Mouse (Mus musculus) intestine, embryonic 15.5 days (tissue): ENCODE measurements around the gene Map4k5. TPM values are rescaled to one million over a fixed set of nuclear protein-coding genes. Genes with fewer than 3 reads are reported as not detected.

ENCODE experiments used
- ATAC-seq: fragments of 200-750 bp; cut with Nextera tagmentation; 2 replicates; pipeline ENCODE4 v1.8.0; 2017; ENCODE audit warnings: moderate TSS enrichment, moderate library complexity
- H3K27ac ChIP-seq: fragments of 300-500 bp; sonication (generic); 2 replicates; pipeline ENCODE4 v1.5.1; 2015; ENCODE audit warnings: mild to moderate bottlenecking, inconsistent platforms
- H3K27me3 ChIP-seq: fragments of 300-500 bp; sonication (generic); replicated peaks from 2 replicates; pipeline ENCODE4 v1.6.1; 2015; ENCODE audit warnings: inconsistent platforms
- H3K36me3 ChIP-seq: fragments of 300-500 bp; sonication (generic); 2 replicates; pipeline ENCODE4 v1.6.1; 2015; ENCODE audit warnings: inconsistent platforms
- H3K4me1 ChIP-seq: fragments of 300-500 bp; sonication (generic); replicated peaks from 2 replicates; pipeline ENCODE4 v1.6.1; 2015; ENCODE audit warnings: inconsistent platforms
- H3K4me2 ChIP-seq: fragments of 300-500 bp; sonication (generic); replicated peaks from 2 replicates; pipeline ENCODE4 v1.6.1; 2015; ENCODE audit warnings: mild to moderate bottlenecking, inconsistent platforms
- H3K4me3 ChIP-seq: fragments of 300-500 bp; sonication (generic); replicated peaks from 2 replicates; pipeline ENCODE4 v1.5.1; 2015; ENCODE audit warnings: inconsistent platforms
- H3K9ac ChIP-seq: fragments of 300-500 bp; sonication (generic); 2 replicates; pipeline ENCODE4 v1.6.1; 2015; ENCODE audit warnings: inconsistent platforms
- H3K9me3 ChIP-seq: fragments of 300-500 bp; sonication (generic); 2 replicates; pipeline ENCODE4 v1.6.1; 2016; ENCODE audit warnings: inconsistent platforms
- WGBS: fragments of 180-500 bp; shearing (Covaris S2); methylation state at CpG from one replicate; pipeline ENCODE4 v1.1.7; 2015; 5-methylcytosine and 5-hydroxymethylcytosine counted together
- polyA plus RNA-seq: library from polyadenylated mRNA; unstranded; fragments of >200 nt; fragmentation: Nextera tagmentation; extraction: Ambion mirVana; gene quantifications from 2 replicates; pipeline ENCODE4 v1.2.1, GENCODE M21; 2015

The Map4k5 gene
- polyA plus RNA-seq, 1 experiment from 2014 or later, result 25.4 TPM

- no peak overlapping the region for H3K27ac ChIP-seq
- H3K9me3 ChIP-seq, result no peaks in the 10 kb centered on the region
- no peak overlapping the region for H3K9ac ChIP-seq
- H3K36me3 ChIP-seq, result no peaks in the 10 kb centered on the region
- no peak for ATAC-seq
- WGBS, result 76% methylated on average over 2 of the region's 2 CpGs
- no peak overlapping the region for H3K4me2 ChIP-seq
- H3K27me3 ChIP-seq, result no peaks in the 10 kb centered on the region
- H3K4me3 ChIP-seq, result no peak overlapping the region
- peaks cover 2% of the 10 kb centered on the region; the same call in 1 of the 2 replicates for H3K4me1 ChIP-seq
Observed at GRCm38 (mm10) chr12:69768841-69769240, 124.2 kb downstream of the Map4k5 start.

- Histone ChIP-seq H3K4me3 (no peak overlapping the region), H3K4me1 (peaks cover 2% of the 10 kb centered on the region; the same call in 1 of the 2 replicates), H3K27ac (no peak overlapping the region), H3K9me3 (no peaks in the 10 kb centered on the region), H3K27me3 (no peaks in the 10 kb centered on the region), H3K4me2 (no peak overlapping the region), H3K9ac (no peak overlapping the region), H3K36me3 (no peaks in the 10 kb centered on the region)
- peak; percentile 45; the same call in 1 of the 2 replicates for ATAC-seq
- 65% methylated on average over 9 of the region's 9 CpGs for WGBS
Observed at GRCm38 (mm10) chr12:69767476-69768258, 125.3 kb downstream of the Map4k5 start.

GRCm38 (mm10) chr12:69766185-69766904 is 126.7 kb downstream of the Map4k5 start:
- Histone ChIP-seq H3K27me3 (no peaks in the 10 kb centered on the region), H3K4me2 (no peak overlapping the region), H3K36me3 (no peaks in the 10 kb centered on the region), H3K4me3 (no peak overlapping the region), H3K9me3 (no peaks in the 10 kb centered on the region), H3K4me1 (peaks cover 2% of the 10 kb centered on the region; the same call in 1 of the 2 replicates), H3K9ac (no peak overlapping the region), H3K27ac (no peak overlapping the region)
- WGBS, result 71% methylated on average over 10 of the region's 10 CpGs
- 0 out of 2 replicates have a peak, but pooled peaks have one; percentile 15 for ATAC-seq

GRCm38 (mm10) chr12:69765543-69765942 is 127.5 kb downstream of the Map4k5 start:
- Histone ChIP-seq H3K36me3 (no peaks in the 10 kb centered on the region), H3K4me3 (no peak overlapping the region), H3K9ac (no peak overlapping the region), H3K9me3 (no peaks in the 10 kb centered on the region), H3K27me3 (no peaks in the 10 kb centered on the region), H3K4me2 (no peak overlapping the region), H3K4me1 (peaks cover 2% of the 10 kb centered on the region; the same call in 1 of the 2 replicates), H3K27ac (no peak overlapping the region)
- ATAC-seq, result 0 out of 2 replicates have a peak, but pooled peaks have one; percentile 5
- WGBS, result 60% methylated on average over 9 of the region's 9 CpGs

GRCm38 (mm10) chr12:69761603-69762002 is 131.4 kb downstream of the Map4k5 start:
- H3K27ac ChIP-seq, result no peak overlapping the region
- no peaks in the 10 kb centered on the region for H3K27me3 ChIP-seq

GRCm38 (mm10) chr12:69760743-69761406 is 132.1 kb downstream of the Map4k5 start:
- Histone ChIP-seq H3K36me3 (no peaks in the 10 kb centered on the region), H3K4me3 (no peak overlapping the region), H3K4me1 (peaks cover 5% of the 10 kb centered on the region; the same call in 1 of the 2 replicates), H3K4me2 (no peak overlapping the region), H3K27ac (no peak overlapping the region), H3K9ac (no peak overlapping the region), H3K27me3 (no peaks in the 10 kb centered on the region), H3K9me3 (no peaks in the 10 kb centered on the region)
- WGBS, result 81% methylated on average over 20 of the region's 20 CpGs
- ATAC-seq, result no peak

More at GRCm38 (mm10) chr12:69761603-69762002, 131.4 kb downstream of the Map4k5 start:
- WGBS, result 77% methylated on average over 2 of the region's 2 CpGs
- Histone ChIP-seq H3K4me1 (peaks cover 4% of the 10 kb centered on the region; the same call in 1 of the 2 replicates), H3K4me3 (no peak overlapping the region), H3K36me3 (no peaks in the 10 kb centered on the region), H3K9me3 (no peaks in the 10 kb centered on the region), H3K4me2 (no peak overlapping the region), H3K9ac (no peak overlapping the region)
- no peak for ATAC-seq

- Histone ChIP-seq H3K4me3 (no peak overlapping the region), H3K27me3 (no peaks in the 10 kb centered on the region), H3K36me3 (no peaks in the 10 kb centered on the region), H3K4me2 (no peak overlapping the region), H3K9ac (no peak overlapping the region), H3K4me1 (peaks cover 5% of the 10 kb centered on the region; the same call in 1 of the 2 replicates), H3K9me3 (no peaks in the 10 kb centered on the region), H3K27ac (no peak overlapping the region)
- WGBS, result 35% methylated on average over 6 of the region's 6 CpGs
- ATAC-seq, result no peak
Observed at GRCm38 (mm10) chr12:69760014-69760413, 133.0 kb downstream of the Map4k5 start.

- 36% methylated on average over 7 of the region's 7 CpGs for WGBS
- peaks cover 5% of the 10 kb centered on the region; the same call in 1 of the 2 replicates for H3K4me1 ChIP-seq
- no peaks in the 10 kb centered on the region for H3K27me3 ChIP-seq
- ATAC-seq, result peak; percentile 20; the same call in 1 of the 2 replicates
- H3K9me3 ChIP-seq, result no peaks in the 10 kb centered on the region
- 0 out of 2 replicates have a peak overlapping the region, but pooled peaks have one; percentile 46 for H3K27ac ChIP-seq
- H3K9ac ChIP-seq, result no peak overlapping the region
- H3K4me2 ChIP-seq, result peak overlapping the region; percentile 60; the same call in 1 of the 2 replicates
- H3K4me3 ChIP-seq, result no peak overlapping the region
- H3K36me3 ChIP-seq, result no peaks in the 10 kb centered on the region
Observed at GRCm38 (mm10) chr12:69759267-69759885, 133.6 kb downstream of the Map4k5 start.

- ATAC-seq, result peak; percentile 63
- H3K4me3 ChIP-seq, result peak overlapping the region; percentile 20
- no peak overlapping the region for H3K9ac ChIP-seq
- H3K36me3 ChIP-seq, result no peaks in the 10 kb centered on the region
- peak overlapping the region; percentile 80 for H3K27ac ChIP-seq
- no peaks in the 10 kb centered on the region for H3K27me3 ChIP-seq
- H3K4me2 ChIP-seq, result peak overlapping the region; percentile 60
- WGBS, result 5% methylated on average over 22 of the region's 22 CpGs
- no peaks in the 10 kb centered on the region for H3K9me3 ChIP-seq
- H3K4me1 ChIP-seq, result peaks cover 5% of the 10 kb centered on the region; the same call in 1 of the 2 replicates
Observed at GRCm38 (mm10) chr12:69758221-69759185, 134.5 kb downstream of the Map4k5 start.

- no peaks in the 10 kb centered on the region for H3K36me3 ChIP-seq
- H3K4me2 ChIP-seq, result peak overlapping the region; percentile 60
- H3K27ac ChIP-seq, result peak overlapping the region; percentile 29
- H3K4me3 ChIP-seq, result 0 out of 2 replicates have a peak overlapping the region, but pooled peaks have one; percentile 10
- H3K4me1 ChIP-seq, result peaks cover 5% of the 10 kb centered on the region; the same call in 1 of the 2 replicates
- H3K27me3 ChIP-seq, result no peaks in the 10 kb centered on the region
- no peaks in the 10 kb centered on the region for H3K9me3 ChIP-seq
- H3K9ac ChIP-seq, result no peak overlapping the region
- 6% methylated on average over 22 of the region's 22 CpGs for WGBS
- peak; percentile 92 for ATAC-seq
Observed at GRCm38 (mm10) chr12:69757418-69758141, 135.4 kb downstream of the Map4k5 start.
